Mouse (Mus musculus) embryonic facial prominence, embryonic 11.5 days (tissue): ENCODE data around the gene Mapkapk5. TPM values are rescaled to one million over a fixed set of nuclear protein-coding genes. Genes with fewer than 3 reads are reported as not detected.

Experiments
- polyA plus RNA-seq: library from polyadenylated mRNA; unstranded; fragments of >200 nt; fragmentation: Nextera tagmentation; extraction: Ambion mirVana; gene quantifications from 2 replicates; pipeline ENCODE4 v1.2.1, GENCODE M21; 2014

Gene Mapkapk5
- polyA plus RNA-seq, 1 experiment from 2014 or later = 57.1 TPM

Other genes starting within 250 kb of the Mapkapk5 start
- gene Trafd1, start 160.3 kb downstream of the Mapkapk5 start, polyA plus RNA-seq = 62.1 and 69.5 TPM in 2 replicates
- 47.8 and 51.8 TPM in 2 replicates for gene Naa25, start 148.0 kb downstream of the Mapkapk5 start, polyA plus RNA-seq
- gene Tmem116, start 94.0 kb downstream of the Mapkapk5 start, polyA plus RNA-seq = 0.45 and 0.96 TPM in 2 replicates
- 102 and 110 TPM in 2 replicates for gene Erp29, start 93.4 kb downstream of the Mapkapk5 start, polyA plus RNA-seq
- not detected in 2 replicates for gene Adam1b, start 42.5 kb downstream of the Mapkapk5 start, polyA plus RNA-seq
- gene Adam1a, start 423 bp downstream of the Mapkapk5 start, polyA plus RNA-seq = 1.5 TPM in 2 replicates
- not detected in 2 replicates for gene Gm42878, start 423 bp downstream of the Mapkapk5 start, polyA plus RNA-seq
- 84.4 and 88.8 TPM in 2 replicates for gene Aldh2, start 47.9 kb upstream of the Mapkapk5 start, polyA plus RNA-seq
- gene Acad12, start 73.0 kb upstream of the Mapkapk5 start, polyA plus RNA-seq = 1.5 and 1.8 TPM in 2 replicates
- gene Acad10, start 114.6 kb upstream of the Mapkapk5 start, polyA plus RNA-seq = 1.2 and 1.7 TPM in 2 replicates
- gene Brap, start 114.7 kb upstream of the Mapkapk5 start, polyA plus RNA-seq = 37.4 and 38.7 TPM in 2 replicates
- 57.6 and 61.5 TPM in 2 replicates for gene Atxn2, start 165.4 kb upstream of the Mapkapk5 start, polyA plus RNA-seq